Mouse (Mus musculus) cerebellum, adult 11-12 months (tissue): ENCODE data around the gene Apoa1.

Source experiments
- DNase-seq: peaks from one replicate; pipeline ENCODE4 v3.0.0; 2022

The Apoa1 gene

DNA sequence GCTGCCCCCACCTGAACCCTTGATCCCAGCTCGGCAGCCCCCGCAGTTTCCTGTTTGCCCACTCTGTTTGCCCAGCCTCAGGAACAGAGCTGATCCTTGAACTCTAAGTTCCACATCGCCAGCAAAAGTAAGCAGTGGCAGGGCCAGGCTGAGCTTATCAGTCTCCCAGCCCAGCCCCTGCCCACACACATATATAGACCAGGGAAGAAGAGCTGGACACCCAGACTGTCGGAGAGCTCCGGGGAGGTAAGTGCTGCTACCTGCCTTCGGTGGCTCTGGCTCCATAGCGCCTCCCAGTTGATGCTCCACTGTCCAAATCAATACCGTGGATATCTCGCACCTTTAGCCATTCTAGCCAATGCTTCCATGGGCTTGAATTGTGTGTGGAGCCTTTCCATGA is at the start of gene Apoa1:
Gene Apoa1 (plus strand): TSS at position 90 of the 400 bp plus-strand sequence.
- DNase-seq = no peak

DNA sequence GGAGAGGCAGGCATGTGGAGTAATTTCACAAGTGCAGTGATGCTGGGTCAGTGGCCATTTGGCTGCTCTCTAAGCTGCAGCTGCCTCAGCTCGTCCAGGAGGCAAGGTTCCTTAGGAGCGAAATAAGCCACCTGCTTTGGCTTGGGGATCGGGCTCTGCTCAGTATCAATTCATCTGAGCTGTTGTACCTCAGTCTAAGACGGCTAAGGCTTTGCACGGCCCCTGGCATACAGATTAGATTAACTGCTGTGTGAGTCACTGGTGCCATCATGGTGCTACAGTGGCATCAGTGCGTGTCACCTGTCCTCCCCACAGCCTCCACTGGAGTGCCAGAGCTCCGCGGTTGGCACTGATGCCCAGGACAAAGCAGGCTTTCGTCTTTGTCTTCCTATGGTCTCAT is 49.8 kb upstream of the Apoa1 start:
- no peak for DNase-seq

DNA sequence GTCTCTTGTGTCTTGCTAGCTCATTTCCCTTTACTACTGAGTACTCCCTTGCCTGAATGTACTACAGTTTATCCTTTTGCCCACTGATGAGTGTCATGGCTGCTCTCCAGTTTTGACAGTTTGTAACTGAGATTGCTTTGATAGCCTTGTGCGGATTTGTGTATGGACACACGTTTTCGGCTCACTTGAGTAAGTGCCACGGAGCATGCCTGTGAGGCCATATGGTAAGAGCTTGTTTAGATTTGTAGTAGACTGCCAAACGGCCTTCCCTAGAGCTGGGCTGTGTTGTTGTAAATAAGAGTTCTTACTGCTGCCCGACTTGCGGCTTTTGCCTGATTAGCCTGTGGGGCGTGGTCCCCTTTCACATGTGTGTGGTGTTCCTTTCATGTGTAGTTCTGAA is 47.1 kb upstream of the Apoa1 start:
- DNase-seq = peak; percentile 75

DNA sequence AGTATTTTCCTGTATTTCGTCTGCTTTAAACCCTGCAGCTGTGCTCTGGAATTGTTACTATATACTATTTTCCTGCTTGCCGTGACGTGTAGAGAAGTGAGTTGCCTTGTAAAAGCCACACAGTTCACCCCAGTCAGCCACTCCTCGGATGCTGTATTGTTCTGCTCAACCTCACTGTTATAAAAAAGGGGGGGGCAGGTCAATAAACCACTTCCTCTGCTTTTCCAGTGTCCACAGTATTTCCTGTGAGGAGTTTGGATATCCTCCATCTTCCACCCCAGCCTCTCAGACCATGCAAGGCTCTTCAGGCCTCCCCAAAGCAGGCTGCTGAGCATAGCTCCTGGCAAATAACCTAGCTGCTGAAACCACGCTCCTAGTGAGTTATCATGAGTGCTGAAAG is 43.8 kb upstream of the Apoa1 start:
- DNase-seq = no peak

DNA sequence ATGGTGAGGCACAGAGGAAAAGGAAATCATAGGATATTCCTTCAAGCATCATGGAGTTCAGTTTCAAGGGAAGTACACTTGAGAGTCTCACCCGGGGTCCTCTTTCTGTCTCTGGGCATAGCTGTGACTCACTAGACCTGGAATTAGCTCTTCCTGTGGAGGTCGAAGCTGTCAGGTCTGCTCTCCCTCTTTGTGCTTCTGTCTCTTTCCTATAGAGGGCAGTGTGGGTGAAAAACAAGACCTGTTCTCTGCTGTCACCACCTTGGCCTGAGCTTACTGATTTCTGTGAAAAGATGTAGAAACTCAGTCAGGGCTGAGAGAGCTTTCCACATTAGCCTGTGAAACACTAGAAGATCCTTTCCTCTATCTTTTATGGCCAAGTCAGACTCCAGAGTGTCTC is 43.2 kb upstream of the Apoa1 start:
- DNase-seq = no peak

DNA sequence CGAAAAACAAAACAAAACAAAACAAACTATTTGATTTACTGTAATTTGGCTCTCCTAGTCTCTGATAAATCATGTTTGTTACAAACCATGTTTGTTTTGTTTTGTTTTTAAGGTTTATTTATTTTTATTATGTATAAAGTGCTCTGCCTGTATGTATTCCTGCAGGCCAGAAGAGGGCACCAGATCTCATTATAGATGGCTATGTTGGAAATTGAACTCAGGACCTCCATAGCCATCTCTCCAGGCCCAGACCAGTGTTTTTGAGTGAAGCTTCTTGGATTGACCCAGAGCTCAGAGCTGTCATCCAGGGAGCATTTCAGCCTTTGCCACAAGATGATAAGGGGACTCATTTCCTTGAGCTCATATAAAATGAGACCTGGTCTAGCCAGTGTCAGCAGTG is 42.0 kb upstream of the Apoa1 start:
- DNase-seq = no peak

DNA sequence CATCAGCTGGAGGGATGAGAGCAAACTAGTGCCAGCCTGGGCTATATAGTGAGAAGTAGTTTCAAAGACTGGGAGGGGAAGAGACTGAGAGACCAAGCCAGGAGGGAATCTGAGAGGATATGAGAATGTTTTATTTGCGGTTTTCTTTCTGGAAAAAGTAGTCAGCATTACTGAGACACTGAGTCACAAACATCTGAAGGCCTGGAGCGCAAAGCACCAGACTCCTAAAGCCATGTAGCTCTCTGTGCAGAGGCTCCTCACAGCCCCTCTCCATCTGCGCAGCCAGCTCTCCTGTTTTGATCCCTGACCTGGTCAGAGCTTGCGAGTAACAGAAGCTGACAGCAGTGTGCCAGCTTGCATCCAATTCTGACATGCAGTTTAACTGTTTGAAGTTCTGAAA is 40.0 kb upstream of the Apoa1 start:
- peak; percentile 13 for DNase-seq

DNA sequence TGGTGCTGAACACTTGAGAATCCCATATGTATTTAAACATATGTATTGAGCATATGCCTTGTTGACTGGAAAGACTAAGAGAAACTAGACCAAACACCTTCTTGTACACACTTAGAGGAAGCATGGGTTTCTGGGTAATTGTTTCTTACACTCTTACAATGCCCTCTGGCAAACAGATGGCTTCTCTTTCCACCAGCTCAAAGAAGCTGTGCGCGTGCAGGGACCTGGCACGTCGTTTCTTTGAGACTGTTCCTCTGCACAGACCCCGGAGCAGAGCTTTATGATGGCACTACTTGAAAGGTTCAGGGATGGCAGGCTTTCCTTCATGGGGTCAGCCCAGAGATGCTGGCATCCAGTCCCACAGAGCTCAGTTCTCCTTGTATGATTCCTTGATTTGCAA is 39.4 kb upstream of the Apoa1 start:
- peak; percentile 32 for DNase-seq

DNA sequence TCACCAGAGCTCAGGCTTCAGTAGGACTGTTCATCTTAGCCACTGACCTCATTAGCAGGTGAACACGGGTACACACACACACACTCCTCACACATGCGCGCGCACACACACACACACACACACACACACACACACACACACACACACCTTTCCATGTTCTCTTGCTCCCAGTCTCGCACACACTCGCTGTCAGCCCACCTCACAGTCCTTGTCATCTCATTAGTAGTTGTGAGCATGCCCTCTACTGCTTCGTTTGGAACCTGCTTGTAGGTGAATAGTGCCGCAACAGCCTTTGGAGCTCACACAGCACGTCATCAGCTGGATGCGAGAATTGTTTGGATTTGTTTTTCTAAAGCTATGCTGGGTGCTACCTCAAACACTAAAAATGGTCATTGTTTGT is 39.0 kb upstream of the Apoa1 start:
- no peak for DNase-seq

DNA sequence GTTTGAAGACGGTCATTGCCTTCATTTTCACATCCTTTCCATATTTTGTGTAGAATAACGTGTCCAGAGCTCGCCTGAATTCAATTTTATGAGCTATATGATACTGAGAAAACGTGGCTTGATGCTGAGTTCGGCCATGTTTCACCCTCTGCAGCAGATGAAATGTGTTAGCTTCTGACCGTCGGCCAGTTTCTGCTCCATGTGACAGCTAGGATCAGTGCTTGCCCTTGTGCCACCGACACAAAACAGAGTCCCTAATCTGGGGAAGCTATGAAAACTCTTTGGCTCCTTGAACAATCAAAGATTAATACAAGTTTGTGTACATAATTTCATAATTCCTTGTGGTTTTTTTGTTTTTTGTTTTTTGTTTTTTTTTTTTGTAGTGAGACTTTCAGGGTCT is 37.1 kb upstream of the Apoa1 start:
- DNase-seq = no peak

DNA sequence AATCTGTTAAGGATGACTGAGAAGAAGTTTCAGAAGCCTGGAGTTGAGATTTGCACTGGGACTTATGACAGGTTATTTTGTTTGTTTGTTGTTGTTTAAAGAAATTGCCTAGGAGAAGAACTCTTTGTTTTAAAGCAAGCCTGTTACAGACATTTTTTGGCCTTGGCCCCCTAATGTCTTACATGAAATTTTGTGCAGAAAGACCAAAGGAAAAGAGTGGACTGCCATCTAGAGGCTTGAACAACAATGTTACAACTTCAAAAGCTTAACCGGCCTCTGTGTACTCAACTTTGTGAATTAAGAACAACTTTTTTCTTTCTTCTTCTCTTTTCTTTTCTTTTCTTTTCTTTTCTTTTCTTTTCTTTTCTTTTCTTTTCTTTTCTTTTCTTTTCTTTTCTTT is 36.7 kb upstream of the Apoa1 start:
- DNase-seq = no peak

DNA sequence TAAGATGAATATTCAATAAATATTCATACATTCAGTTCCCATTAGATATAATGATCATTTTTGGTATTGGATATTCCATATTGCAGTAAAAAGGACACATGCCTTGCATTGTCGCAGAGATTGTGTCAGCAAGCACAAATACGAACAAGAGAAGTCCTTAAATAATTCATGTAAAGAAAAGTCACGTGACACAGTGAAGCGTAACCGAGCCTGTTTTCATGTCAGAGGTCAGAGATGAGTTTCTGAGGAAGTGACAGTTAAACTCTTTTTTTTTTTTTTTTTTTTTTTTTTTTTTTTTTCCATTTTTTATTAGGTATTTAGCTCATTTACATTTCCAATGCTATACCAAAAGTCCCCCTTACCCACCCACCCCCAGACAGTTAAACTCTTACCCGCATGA is 35.7 kb upstream of the Apoa1 start:
- no peak for DNase-seq

DNA sequence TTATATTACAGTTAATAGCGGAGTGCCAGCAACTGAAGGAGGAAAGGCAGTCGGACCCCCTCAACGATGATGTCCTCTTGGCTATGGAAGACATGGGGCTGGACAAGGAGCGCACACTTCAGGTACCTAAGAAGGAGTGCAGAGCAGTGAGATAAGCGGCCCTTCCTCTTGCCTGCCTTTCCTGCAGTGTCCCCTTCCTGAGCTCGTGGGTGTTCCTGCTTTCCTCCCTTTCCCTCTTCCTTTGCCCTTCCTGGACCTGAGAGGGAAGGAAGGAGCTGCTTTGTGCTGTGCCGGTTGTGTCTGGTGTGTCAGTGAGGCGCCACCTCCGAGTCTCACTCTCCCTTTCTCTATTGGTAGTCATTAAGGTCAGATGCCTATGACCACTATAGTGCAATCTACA is 33.6 kb upstream of the Apoa1 start:
- no peak for DNase-seq

DNA sequence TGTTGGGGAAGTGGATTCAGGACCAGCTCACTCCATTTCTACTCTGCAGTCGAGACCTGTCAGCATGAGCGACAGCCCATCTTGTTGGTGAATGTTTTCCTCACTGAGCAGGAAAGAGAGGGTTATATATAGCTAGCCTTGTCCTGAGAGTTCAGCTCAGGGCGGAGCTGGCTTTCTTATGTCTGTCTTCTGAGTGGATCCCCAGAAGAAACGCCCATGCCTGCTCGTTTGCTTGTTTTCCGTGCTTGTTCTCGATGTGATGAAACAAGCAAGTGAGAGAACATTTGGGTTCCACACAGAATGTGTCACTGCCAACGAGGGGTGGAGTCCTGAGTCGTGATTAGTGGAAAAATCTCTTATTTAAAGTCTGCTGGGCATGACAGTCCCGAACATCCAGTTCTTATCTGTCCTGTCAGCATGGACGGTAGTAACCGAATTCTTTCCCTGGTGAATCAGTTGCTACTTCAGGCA is 31.6 kb upstream of the Apoa1 start:
- DNase-seq = no peak

DNA sequence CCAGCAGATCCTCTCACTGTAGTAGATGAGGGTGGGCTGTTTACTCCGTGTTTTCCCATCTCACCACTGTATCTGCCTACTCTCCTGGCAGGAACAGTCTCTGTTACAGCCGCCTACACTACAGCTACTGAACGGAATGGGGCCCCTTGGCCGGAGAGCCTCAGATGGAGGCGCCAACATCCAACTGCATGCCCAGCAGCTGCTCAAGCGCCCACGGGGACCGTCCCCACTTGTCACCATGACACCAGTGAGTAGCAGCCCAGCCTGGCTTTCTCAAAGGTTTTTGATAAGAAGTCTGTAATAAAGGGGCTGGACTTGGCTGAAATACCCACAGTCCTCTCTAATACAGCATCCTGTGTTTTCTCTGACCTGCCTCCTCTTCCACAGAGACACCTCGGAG is 29.9 kb upstream of the Apoa1 start:
- DNase-seq = no peak

DNA sequence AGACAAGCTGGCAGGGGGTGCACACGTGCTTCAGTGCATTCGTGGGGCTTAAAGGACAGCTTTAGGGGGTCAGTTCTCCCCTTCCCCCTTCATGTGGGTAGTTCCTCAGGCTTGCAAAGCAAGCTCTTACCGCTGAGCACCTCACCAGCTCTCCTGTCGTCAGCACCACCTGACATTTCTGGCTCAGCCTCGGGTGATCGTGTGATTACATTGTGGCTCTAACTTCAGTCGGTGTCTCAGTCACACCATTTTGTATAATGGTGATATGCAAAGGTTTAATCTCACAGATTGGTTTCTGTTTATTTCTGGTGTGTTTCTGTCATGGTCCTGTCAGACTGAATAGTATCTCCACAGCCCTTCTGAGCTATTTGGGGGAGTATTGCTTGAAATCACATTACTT is 29.4 kb upstream of the Apoa1 start:
- DNase-seq = no peak

DNA sequence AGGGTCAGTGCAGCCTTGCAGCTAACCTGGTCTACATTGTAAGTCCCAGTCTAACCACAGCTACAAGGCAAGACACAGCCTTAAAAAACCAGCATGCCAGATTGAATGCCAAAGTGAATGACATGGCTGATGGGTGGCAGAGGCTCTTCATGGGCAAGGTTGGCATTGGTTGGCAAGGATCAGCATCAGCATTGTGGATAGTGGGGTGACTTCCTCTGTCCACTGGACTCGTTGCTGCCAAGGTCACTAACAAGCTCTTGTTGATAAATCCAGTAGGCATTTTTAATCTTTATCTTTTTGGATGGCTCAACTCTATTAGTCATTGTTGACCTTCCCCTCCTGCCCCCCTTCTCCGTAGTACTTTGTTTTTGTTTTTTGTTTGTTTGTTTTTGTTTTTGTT is 28.8 kb upstream of the Apoa1 start:
- DNase-seq = no peak

DNA sequence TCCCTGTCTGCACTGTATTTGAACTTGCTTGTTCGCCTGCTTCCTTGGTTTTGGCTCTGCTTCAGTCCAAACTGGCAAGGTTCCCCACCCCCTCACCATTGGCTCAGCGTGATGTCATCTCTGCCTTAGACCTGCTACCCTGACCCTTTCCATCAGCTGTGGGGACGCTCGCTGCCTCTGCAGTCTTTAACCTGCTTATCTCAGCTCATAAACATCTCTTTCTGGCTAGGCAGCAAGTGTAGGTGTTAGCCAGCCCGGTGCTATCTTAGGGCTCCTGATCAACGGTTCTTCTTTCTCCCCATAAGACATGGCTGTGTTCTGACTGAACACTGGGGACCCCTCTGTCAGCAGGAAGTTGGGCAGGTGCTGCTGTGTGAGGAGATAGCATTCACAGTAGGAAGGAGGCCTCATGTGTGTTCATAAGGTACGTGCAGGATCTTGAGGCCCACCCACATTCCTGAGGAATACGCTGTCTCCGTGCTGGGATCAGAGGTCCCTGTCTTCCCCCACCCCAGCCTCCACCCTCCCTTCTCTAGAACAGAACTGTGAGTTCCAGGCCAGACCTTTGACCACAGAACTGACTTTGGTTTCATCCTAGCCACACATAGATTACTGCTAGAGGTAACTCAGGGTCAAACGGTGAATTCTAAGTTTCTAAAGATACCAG is 21.4 kb upstream of the Apoa1 start:
- DNase-seq = no peak

DNA sequence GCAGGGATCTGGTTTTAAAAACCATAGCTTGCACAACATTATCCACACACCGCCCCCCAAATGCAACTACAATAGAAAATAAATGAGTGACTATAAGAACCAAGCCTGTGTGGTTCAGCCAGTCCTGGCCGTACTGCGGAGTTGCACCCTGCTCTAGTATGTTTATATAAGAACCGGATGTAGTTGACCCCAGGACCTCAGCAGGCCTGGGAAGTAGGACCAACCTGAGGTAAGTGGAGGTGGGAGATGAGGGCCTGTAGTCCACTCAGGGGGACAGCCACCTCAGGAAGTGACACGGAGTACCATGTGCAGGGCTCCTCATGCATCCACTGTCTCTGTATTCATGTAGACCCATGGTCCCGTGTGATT is 20.9 kb upstream of the Apoa1 start:
- no peak for DNase-seq

DNA sequence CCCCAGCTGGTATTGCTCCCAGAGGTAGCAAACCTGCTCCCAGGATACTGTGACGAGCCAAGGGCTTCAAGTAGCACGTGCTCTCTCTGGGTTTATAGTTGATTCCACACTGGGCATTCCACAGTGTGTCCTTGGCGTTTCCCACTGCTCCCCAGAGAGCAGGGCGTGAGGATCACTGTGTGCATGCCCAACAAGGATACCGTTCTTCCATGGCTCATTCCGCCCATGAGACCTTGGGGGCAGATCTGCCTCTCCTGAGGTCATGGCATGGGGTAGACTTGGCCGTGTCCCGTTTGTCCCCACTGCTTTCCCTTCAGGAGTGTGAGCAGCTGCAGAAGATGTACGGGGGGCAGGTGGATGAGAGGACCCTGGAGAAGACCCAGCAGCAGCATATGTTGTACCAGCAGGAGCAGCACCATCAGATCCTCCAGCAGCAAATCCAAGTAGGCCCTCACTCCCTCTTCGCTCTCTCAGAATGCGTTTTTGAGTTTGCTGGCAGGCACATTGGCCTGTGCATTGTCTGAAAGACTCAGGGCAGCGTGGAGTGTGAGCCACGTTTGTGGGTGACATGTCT is 19.9 kb upstream of the Apoa1 start:
- DNase-seq = peak; percentile 64

DNA sequence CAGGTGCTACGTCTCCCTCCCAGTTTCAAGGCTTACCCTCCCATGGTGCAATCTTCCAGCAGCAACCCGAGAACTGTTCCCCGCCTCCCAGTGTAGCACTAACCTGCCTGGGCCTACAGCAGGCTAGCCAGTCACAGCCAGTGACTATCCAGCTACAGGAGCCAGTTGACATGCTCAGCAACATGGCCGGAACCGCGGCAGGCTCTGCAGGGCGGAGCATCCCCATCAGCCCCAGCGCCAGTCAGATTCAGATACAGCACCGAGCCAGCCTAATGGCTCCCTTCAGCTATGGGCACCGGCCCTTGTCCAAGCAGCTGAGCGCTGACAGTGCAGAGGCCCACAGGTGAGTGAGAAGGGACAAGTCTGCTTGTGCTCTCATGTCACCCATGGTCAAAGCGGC is 17.9 kb upstream of the Apoa1 start:
- no peak for DNase-seq

DNA sequence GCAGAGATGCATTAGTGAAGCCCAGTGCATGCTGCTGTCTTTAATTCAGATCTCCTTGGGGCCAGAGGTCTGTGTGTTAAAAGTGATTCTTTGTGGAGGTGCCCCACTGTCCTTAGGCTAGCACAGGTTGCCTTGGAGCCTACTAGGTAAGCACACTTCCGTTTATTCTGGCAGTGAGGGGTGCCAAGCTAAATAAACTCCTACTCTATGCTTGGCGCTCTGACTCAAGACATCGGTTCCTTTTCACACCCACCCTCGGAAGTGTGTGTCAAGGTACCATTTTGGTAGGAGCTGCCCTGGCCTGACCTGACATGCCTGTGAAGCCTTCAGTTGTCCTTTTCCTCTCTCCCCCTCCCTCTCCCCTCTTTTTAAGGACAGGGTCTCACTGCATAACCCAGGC is 14.1 kb upstream of the Apoa1 start:
- no peak for DNase-seq

DNA sequence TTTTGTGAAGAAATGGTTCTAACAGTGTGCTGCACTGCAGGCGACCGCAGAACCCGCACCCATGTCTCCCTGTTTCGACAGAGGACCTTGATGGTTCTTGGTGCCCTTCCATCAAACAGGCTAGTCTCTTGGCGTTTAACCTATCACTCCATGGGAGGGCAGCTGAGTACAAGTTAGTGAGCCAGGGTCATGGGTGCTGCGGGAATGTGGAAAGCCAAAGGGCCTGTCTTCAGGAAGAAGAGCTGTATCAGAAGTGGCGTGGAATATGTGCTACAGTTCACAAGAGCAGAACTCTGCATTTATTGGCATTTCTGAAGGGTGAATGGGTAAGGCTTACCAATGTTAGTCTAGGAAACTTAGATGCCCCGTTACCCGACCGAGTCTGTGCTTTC is 13.4 kb upstream of the Apoa1 start:
- DNase-seq = no peak

DNA sequence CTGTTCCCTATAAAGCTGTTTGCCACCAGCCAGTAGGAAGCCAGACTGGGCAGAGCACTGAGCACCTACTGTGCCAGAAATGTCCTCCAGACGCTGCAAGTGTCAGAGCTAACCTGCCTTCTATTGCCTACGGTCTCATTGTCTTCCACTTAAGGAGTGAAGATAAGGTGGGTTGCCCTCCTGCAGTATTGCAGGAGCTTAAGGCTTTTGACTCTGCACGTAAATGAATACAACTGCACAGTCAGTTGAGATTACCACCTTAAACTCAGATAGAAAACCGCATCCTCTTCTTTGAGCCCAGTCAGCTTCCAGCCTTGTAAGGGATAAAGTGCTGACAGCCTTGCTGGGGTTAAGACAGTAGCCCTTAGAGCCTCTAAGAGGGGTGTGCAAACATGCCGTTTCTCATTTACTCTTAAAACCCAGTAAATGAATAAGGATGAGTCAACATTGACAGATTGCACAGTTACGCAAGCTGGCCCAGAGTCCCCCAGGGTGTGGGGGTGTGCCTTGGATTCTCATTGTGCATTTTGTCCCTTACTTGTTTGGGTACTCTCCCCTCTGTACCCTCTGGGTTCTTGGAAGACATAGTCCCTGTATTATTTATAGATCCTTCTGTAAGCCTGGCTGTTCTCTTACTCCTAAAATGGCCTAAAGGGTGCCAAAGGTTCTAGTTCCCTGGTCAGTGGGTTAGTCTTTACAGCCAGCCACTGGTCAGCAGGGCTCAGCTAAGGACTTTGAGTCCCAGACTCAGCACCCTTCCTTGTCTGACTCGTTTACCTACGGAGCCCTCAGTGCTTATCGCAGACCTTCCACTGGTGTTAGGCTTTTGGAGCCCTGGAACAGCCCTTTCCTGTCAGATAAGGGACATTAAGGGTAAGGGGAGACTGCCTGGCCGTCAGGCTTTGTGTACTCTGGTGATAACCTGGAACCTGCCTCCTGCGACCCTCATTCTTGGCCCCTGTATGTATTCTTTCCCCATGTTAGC is 12.8 kb upstream of the Apoa1 start:
- peak; percentile 59 for DNase-seq
